Mouse (Mus musculus) embryo, embryonic 10 days (tissue): Measurements from ENCODE around the gene Sema4c.

Experiments
- DNase-seq: peaks from one replicate; pipeline ENCODE4 v3.0.0-alpha.2; 2015; ENCODE audit warnings: low spot score

Sema4c gene

GRCm38 (mm10) chr1:36508238-36508637 lies 49.9 kb downstream of the Sema4c start:
- no peak for DNase-seq

GRCm38 (mm10) chr1:36501261-36501660 lies 56.9 kb downstream of the Sema4c start:
- DNase-seq, result peak; percentile 89
